Mouse (Mus musculus) heart, embryonic 10.5 days (tissue): Measurements from ENCODE around the gene Eif4a2. TPM values are rescaled to one million over a fixed set of nuclear protein-coding genes. Genes with fewer than 3 reads are reported as not detected.
"Not testable (repeated sequence)": the region's sequence is repeated elsewhere in the genome, so short reads cannot be mapped to it uniquely, and the experiment has no call there.

Source experiments
- DNase-seq: peaks from one replicate; pipeline ENCODE4 v3.0.0-alpha.2; 2017; ENCODE audit warnings: low spot score
- H3K27ac ChIP-seq: fragments of 300-500 bp; sonication (generic); 2 replicates; pipeline ENCODE4 v1.5.1; 2016; ENCODE audit warnings: mild to moderate bottlenecking
- H3K27me3 ChIP-seq: fragments of 300-500 bp; sonication (generic); 2 replicates; pipeline ENCODE4 v1.6.1; 2016; ENCODE audit warnings: mild to moderate bottlenecking; ENCODE audit not compliant: poor library complexity, insufficient read depth, severe bottlenecking
- H3K36me3 ChIP-seq: fragments of 300-500 bp; sonication (generic); 2 replicates; pipeline ENCODE4 v1.6.1; 2016; ENCODE audit warnings: mild to moderate bottlenecking, moderate library complexity
- H3K4me1 ChIP-seq: fragments of 300-500 bp; sonication (generic); 2 replicates; pipeline ENCODE4 v1.6.1; 2016; ENCODE audit warnings: mild to moderate bottlenecking
- H3K4me3 ChIP-seq: fragments of 300-500 bp; sonication (generic); 2 replicates; pipeline ENCODE4 v1.5.1; 2016; ENCODE audit warnings: mild to moderate bottlenecking, moderate library complexity
- H3K9me3 ChIP-seq: fragments of 300-500 bp; sonication (generic); 2 replicates; pipeline ENCODE4 v1.6.1; 2016; ENCODE audit warnings: mild to moderate bottlenecking, moderate library complexity
- WGBS: fragments of 180-500 bp; shearing (Covaris S2); methylation state at CpG from one replicate; pipeline ENCODE4 v1.1.7; 2016; 5-methylcytosine and 5-hydroxymethylcytosine counted together
- polyA plus RNA-seq: library from polyadenylated mRNA; unstranded; fragments of >200 nt; fragmentation: Nextera tagmentation; extraction: Ambion mirVana; gene quantifications from 2 replicates; pipeline ENCODE4 v1.2.1, GENCODE M21; 2016

Gene Eif4a2
- polyA plus RNA-seq, 1 experiment from 2014 or later, result 184 TPM

DNA sequence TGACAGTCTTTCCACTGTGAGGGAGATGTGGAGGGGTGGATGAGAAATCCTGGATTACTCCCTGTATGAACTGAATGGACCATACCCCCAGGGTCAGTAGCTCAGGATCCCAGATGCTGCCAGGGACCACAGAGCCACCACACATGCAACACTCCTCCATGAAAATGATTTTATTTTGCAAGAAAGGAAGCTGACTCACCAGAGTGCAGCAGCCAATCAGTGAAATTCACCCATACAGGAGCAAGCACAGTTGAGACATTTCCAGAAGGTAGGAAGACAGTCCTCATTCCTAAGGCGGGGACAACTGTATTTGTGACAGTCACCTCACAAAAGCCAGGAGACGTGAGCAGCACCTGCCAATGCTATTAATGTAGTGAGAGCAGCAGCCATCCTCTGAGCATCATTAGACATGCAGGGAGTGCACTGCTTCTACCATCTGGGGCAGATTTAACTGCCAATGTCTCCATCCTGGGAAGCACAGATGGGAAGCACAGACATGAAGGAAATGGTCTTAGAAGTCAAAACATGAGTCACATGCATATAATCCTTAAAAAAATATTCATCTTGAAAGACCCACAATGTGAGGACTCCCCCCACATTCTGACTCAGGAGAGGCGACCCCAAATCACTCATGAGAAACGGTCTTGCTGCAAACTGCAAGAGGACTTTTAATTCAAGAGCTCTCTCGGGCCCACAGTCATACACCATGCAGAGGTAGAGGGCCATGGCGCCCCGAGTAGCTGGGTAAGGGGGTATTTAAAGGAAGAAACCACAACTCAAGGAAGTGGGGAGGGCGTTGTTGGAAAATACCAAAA is 9.7 kb upstream of the Eif4a2 start:
- H3K9me3 ChIP-seq, DNase-seq, H3K27ac ChIP-seq, H3K36me3 ChIP-seq, H3K4me3 ChIP-seq, H3K27me3 ChIP-seq: not testable (repeated sequence)
- peaks cover 16% of the 10 kb centered on the region for H3K4me1 ChIP-seq
- WGBS, result 88% methylated on average over 8 of the region's 8 CpGs

GRCm38 (mm10) chr16:23098105-23098452 is 9.2 kb upstream of the Eif4a2 start:
- peaks cover 21% of the 10 kb centered on the region for H3K4me1 ChIP-seq
- not testable (repeated sequence) for H3K36me3 ChIP-seq, H3K4me3 ChIP-seq, H3K9me3 ChIP-seq, H3K27ac ChIP-seq, DNase-seq, H3K27me3 ChIP-seq
- 92% methylated on average over 1 of the region's 1 CpGs for WGBS

DNA sequence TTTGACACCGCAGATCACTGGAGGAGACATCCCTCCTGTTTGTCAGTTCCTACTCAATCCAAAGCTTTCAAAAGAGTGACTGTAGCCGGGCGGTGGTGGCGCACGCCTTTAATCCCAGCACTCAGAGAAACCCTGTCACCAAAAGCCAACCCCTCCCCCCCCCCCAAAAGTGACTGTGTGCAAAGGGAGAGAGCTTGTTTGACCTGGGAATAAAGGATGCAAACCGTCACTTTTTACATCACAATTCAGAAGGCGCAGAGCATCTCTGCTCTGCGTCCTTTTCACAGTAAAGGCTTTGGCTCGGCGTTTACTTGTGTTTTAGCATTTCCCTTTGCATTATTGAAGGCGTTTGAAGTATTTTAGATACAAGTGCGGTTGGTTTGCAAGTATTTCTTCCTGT is 7.6 kb upstream of the Eif4a2 start:
- Histone ChIP-seq H3K4me3 (peak overlapping the region; percentile 58), H3K9me3 (no peaks in the 10 kb centered on the region), H3K4me1 (peaks cover 23% of the 10 kb centered on the region), H3K27ac (peak overlapping the region; percentile 85), H3K36me3 (no peaks in the 10 kb centered on the region), H3K27me3 (no peaks in the 10 kb centered on the region)
- 10% methylated on average over 12 of the region's 12 CpGs for WGBS
- no peak for DNase-seq

DNA sequence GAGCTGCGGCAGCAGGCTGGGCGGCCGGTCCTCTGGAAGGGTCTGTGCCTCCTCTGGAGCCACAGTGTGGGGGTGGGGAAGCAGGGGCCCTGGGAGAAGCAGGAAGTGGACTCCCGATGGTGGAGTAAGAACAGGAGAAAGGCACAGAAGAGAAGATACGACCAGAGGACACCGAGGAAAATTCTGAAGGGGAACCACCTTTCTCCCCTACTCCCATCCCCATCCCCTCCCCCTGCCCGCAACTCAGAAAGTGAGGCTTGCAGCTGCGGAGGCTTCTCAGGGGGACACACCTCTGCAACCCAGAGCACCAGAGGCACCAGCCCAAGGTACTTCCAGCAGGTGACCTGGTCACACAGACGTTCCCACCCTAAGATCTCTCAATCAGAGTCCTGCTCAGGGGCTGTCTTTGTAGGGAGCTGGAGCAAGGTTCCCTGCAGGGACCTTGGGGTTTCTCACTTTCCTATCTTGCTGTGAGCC is 7.1 kb upstream of the Eif4a2 start:
- Histone ChIP-seq H3K36me3 (no peaks in the 10 kb centered on the region), H3K27ac (peak overlapping the region; percentile 85), H3K4me3 (peak overlapping the region; percentile 58), H3K9me3 (no peaks in the 10 kb centered on the region), H3K4me1 (peaks cover 23% of the 10 kb centered on the region), H3K27me3 (no peaks in the 10 kb centered on the region)
- DNase-seq, result peak; percentile 78
- 0% methylated on average over 9 of the region's 9 CpGs for WGBS

- no peaks in the 10 kb centered on the region for H3K36me3 ChIP-seq
- peak overlapping the region; percentile 58 for H3K4me3 ChIP-seq
- 5% methylated on average over 10 of the region's 10 CpGs for WGBS
- H3K27me3 ChIP-seq, result no peaks in the 10 kb centered on the region
- H3K9me3 ChIP-seq, result no peaks in the 10 kb centered on the region
- H3K27ac ChIP-seq, result peak overlapping the region; percentile 85
- DNase-seq, result peak; percentile 77
- H3K4me1 ChIP-seq, result peaks cover 23% of the 10 kb centered on the region
Observed at GRCm38 (mm10) chr16:23100613-23101012, 6.6 kb upstream of the Eif4a2 start.

DNA sequence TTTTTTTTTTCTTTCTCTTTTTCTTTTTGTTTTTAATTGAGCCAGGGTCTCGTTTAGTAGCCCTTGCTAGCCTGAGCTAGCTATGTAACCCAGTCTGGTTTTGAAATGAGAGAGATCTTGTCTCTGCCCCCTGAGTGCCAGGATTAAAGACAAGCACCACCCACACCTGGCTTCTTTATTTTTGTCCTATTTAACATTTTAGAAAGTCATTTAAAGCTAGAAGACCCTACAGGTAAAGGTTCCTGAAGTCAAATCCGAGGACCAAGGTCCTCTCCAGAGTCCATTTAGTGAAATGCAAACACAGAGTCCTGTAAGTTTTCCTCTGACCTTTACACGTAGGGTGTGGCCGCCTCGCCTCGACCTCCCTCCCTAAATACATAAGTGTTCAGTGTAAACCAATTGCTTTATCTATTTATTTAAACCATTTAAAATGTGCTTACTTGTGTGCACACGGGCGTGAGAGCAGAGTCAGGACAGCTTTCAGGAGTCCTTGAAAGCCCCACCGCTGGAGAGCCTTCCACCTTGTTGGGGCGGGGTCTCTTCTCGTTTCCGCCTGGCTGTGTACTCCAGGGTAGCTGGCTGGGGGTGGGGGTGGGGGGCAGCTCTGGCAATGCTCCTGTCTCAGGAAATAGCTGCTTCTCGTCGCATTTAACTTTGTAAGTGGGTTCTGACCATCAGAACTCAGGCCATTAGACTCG is 4.8 kb upstream of the Eif4a2 start:
- H3K36me3 ChIP-seq, result no peaks in the 10 kb centered on the region
- DNase-seq, result no peak
- no peaks in the 10 kb centered on the region for H3K9me3 ChIP-seq
- peak overlapping the region; percentile 67 for H3K4me3 ChIP-seq
- H3K27me3 ChIP-seq, result no peaks in the 10 kb centered on the region
- peaks cover 23% of the 10 kb centered on the region for H3K4me1 ChIP-seq
- 9% methylated on average over 15 of the region's 15 CpGs for WGBS
- peak overlapping the region; percentile 90 for H3K27ac ChIP-seq

- 34% methylated on average over 17 of the region's 17 CpGs for WGBS
Observed at GRCm38 (mm10) chr16:23103038-23103745, 4.1 kb upstream of the Eif4a2 start.

DNA sequence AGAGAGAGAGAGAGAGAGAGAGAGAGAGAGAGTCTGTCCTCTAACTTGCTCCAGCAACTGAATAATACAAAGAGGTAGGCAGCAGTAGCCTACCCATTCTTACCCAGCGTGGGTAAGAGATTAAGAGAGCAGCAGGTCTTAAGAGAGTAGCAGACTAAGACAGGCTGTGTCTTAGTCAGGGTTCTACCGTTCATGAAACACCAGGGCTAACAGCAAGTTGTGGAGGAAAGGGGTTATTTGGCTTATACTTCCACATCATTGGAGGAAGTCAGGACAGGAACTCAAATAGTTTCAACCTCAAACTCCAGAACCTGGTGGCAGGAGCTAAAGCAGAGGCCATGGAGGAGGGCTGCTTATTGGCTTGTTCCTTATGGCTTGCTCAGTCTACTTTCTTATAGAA is 3.4 kb upstream of the Eif4a2 start:
- WGBS, result 67% methylated on average over 2 of the region's 2 CpGs

More at GRCm38 (mm10) chr16:23103038-23103745, 4.1 kb upstream of the Eif4a2 start:
- peaks cover 23% of the 10 kb centered on the region for H3K4me1 ChIP-seq
- no peak for DNase-seq
- H3K9me3 ChIP-seq, result no peaks in the 10 kb centered on the region
- peak overlapping the region; percentile 90 for H3K27ac ChIP-seq
- peak overlapping the region; percentile 67 for H3K4me3 ChIP-seq
- H3K27me3 ChIP-seq, result no peaks in the 10 kb centered on the region
- H3K36me3 ChIP-seq, result peaks cover 1% of the 10 kb centered on the region; the same call in 1 of the 2 replicates

DNA sequence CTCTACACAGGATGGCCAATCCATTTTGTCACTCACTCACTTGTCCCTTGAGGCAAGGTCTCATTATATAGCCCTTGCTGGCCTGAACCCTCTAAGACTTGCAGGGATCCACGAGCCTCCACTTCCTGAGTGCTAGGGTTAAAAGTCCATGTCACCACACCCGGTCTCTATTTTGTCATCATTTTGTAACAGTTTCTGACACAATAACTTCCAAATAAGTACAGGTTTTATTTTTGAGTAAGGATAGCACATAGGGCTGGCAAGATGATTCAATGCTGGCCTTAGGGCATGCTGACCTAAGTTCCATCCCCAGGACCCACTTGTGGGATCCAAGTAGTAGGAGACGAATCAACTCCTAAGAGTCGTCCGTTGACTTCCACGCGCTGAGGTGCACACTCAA is 1.1 kb upstream of the Eif4a2 start:
- peaks cover 12% of the 10 kb centered on the region; the same call in 1 of the 2 replicates for H3K4me1 ChIP-seq
- H3K27ac ChIP-seq, result no peak overlapping the region
- 70% methylated on average over 7 of the region's 7 CpGs for WGBS
- no peaks in the 10 kb centered on the region for H3K27me3 ChIP-seq
- DNase-seq, result no peak
- H3K4me3 ChIP-seq, result no peak overlapping the region
- H3K36me3 ChIP-seq, result peaks cover 30% of the 10 kb centered on the region
- H3K9me3 ChIP-seq, result no peaks in the 10 kb centered on the region

More for the DNA sequence above, 3.4 kb upstream of the Eif4a2 start:
- DNase-seq, result no peak
- Histone ChIP-seq H3K27ac (no peak overlapping the region), H3K9me3 (no peaks in the 10 kb centered on the region), H3K4me1 (peaks cover 23% of the 10 kb centered on the region), H3K36me3 (peaks cover 8% of the 10 kb centered on the region), H3K4me3 (no peak overlapping the region), H3K27me3 (no peaks in the 10 kb centered on the region)

- WGBS, result under 1% methylated on average over 52 of the region's 52 CpGs
Observed at GRCm38 (mm10) chr16:23107946-23108759, 909 bp downstream of the Eif4a2 start.

DNA sequence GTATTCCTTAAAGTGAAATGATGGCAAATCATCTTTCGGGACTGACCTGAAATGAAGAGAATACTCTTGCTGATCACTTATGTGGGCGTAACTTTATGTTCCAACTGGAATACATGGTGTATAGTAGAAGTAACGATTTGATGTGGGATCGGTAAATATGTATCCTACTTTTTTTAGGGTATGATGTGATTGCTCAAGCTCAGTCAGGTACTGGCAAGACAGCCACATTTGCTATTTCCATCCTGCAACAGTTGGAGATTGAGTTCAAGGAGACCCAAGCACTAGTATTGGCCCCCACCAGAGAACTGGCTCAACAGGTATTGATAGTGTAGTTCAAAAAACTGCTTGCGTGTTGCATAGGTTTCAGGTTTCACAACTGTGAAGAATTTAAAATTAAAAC is 1.7 kb downstream of the Eif4a2 start:
- Histone ChIP-seq H3K4me3 (peak overlapping the region; percentile 96), H3K27me3 (no peaks in the 10 kb centered on the region), H3K4me1 (peaks cover 6% of the 10 kb centered on the region; the same call in 1 of the 2 replicates), H3K27ac (peak overlapping the region; percentile 100), H3K9me3 (no peaks in the 10 kb centered on the region), H3K36me3 (peaks cover 53% of the 10 kb centered on the region)
- no peak for DNase-seq
- 4% methylated on average over 5 of the region's 5 CpGs for WGBS

More at GRCm38 (mm10) chr16:23107946-23108759, 909 bp downstream of the Eif4a2 start:
- H3K9me3 ChIP-seq, result no peaks in the 10 kb centered on the region
- peak overlapping the region; percentile 96 for H3K4me3 ChIP-seq
- H3K4me1 ChIP-seq, result peaks cover 7% of the 10 kb centered on the region; the same call in 1 of the 2 replicates
- peak overlapping the region; percentile 100 for H3K27ac ChIP-seq
- H3K36me3 ChIP-seq, result peaks cover 50% of the 10 kb centered on the region
- no peaks in the 10 kb centered on the region for H3K27me3 ChIP-seq
- peak; percentile 90 for DNase-seq
